Mouse (Mus musculus): ENCODE results near the gene Snx3.

Gene Snx3

GRCm38 (mm10) chr10:42504096-42504710, 2.4 kb downstream of the Snx3 start:
- no peak for DNase-seq (ENCODE audit: extremely low spot score, low read depth, low spot score)

- DNase-seq (ENCODE audit: extremely low spot score, low read depth, low spot score), result no peak
Observed at GRCm38 (mm10) chr10:42510141-42510540, 8.3 kb downstream of the Snx3 start.

GRCm38 (mm10) chr10:42511184-42512135, 9.6 kb downstream of the Snx3 start:
- no peak for DNase-seq (ENCODE audit: extremely low spot score, low read depth, low spot score)

- DNase-seq (ENCODE audit: extremely low spot score, low read depth, low spot score), result no peak
Observed at GRCm38 (mm10) chr10:42514125-42514524, 12.3 kb downstream of the Snx3 start.

GRCm38 (mm10) chr10:42518363-42518762, 16.5 kb downstream of the Snx3 start:
- no peak for DNase-seq (ENCODE audit: extremely low spot score, low read depth, low spot score)

GRCm38 (mm10) chr10:42521315-42521981, 19.6 kb downstream of the Snx3 start:
- no peak for DNase-seq (ENCODE audit: extremely low spot score, low read depth, low spot score)

- DNase-seq (ENCODE audit: extremely low spot score, low read depth, low spot score), result no peak
Observed at GRCm38 (mm10) chr10:42522912-42523311, 21.1 kb downstream of the Snx3 start.

GRCm38 (mm10) chr10:42523556-42524162, 21.8 kb downstream of the Snx3 start:
- no peak for DNase-seq (ENCODE audit: extremely low spot score, low read depth, low spot score)

GRCm38 (mm10) chr10:42525682-42526081, 23.9 kb downstream of the Snx3 start:
- no peak for DNase-seq (ENCODE audit: extremely low spot score, low read depth, low spot score)

- no peak for DNase-seq (ENCODE audit: extremely low spot score, low read depth, low spot score)
Observed at GRCm38 (mm10) chr10:42533836-42534453, 32.1 kb downstream of the Snx3 start.

GRCm38 (mm10) chr10:42537571-42538316, 35.9 kb downstream of the Snx3 start:
- no peak for DNase-seq (ENCODE audit: extremely low spot score, low read depth, low spot score)

- DNase-seq (ENCODE audit: extremely low spot score, low read depth, low spot score), result no peak
Observed at GRCm38 (mm10) chr10:42545707-42546503, 44.1 kb downstream of the Snx3 start.

- DNase-seq (ENCODE audit: extremely low spot score, low read depth, low spot score), result no peak
Observed at GRCm38 (mm10) chr10:42546507-42546906, 44.7 kb downstream of the Snx3 start.

GRCm38 (mm10) chr10:42559581-42560200, 57.9 kb downstream of the Snx3 start:
- no peak for DNase-seq (ENCODE audit: extremely low spot score, low read depth, low spot score)

- DNase-seq (ENCODE audit: extremely low spot score, low read depth, low spot score), result no peak
Observed at GRCm38 (mm10) chr10:42562272-42562671, 60.4 kb downstream of the Snx3 start.

- no peak for DNase-seq (ENCODE audit: extremely low spot score, low read depth, low spot score)
Observed at GRCm38 (mm10) chr10:42572567-42572966, 70.7 kb downstream of the Snx3 start.

GRCm38 (mm10) chr10:42572971-42573370, 71.1 kb downstream of the Snx3 start:
- DNase-seq (ENCODE audit: extremely low spot score, low read depth, low spot score), result no peak

GRCm38 (mm10) chr10:42574639-42575038, 72.8 kb downstream of the Snx3 start:
- DNase-seq (ENCODE audit: extremely low spot score, low read depth, low spot score), result no peak

Measured in hindlimb bud, embryonic 11.5 days (tissue).